Mouse (Mus musculus): Measurements from ENCODE around the gene Dzank1.

GRCm38 (mm10) chr2:144450378-144450777 lies 76.8 kb downstream of the Dzank1 start:
- TF ChIP-seq POLR2A (IDR thresholded peaks at IDR 0.05; ENCODE audit: insufficient read length, low read depth) (no peak), USF1 (IDR thresholded peaks at IDR 0.05; ENCODE audit: low read depth) (no peak)
